Mouse (Mus musculus) ovary, adult 18-20 months (tissue): ENCODE results near the gene Tagap.
"Not testable (repeated sequence)": the region's sequence is repeated elsewhere in the genome, so short reads cannot be mapped to it uniquely, and the experiment has no call there.

ENCODE experiments used
- DNase-seq: peaks from one replicate; pipeline ENCODE4 v3.0.0; 2022; ENCODE audit warnings: low spot score, mixed read lengths

Gene Tagap

DNA sequence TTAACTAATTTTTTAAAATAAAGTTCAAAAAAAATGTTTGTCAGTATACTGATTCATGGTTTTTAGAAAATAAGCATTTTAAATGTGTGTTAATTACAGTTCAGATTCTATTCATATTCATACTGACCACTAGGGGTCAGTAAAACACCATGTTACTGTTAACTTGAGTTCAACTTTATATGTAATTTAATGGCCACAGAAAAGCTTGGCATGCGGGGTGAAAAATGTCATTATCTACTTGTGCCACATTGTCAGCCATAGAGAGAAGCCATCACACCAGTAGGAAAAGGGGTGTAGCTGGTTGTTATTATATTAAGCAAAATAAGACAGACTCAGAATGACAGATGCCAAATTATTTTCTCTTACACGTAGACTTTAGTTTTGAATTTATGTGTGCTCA lies 57.7 kb downstream of the Tagap start:
- DNase-seq, result not testable (repeated sequence)
